Mouse (Mus musculus) forebrain, embryonic 12.5 days (tissue): ENCODE results near the gene Insrr. TPM values are rescaled to one million over a fixed set of nuclear protein-coding genes. Genes with fewer than 3 reads are reported as not detected.
A peak's percentile ranks its signal among the peaks of the same experiment; 100 is the strongest.

ENCODE experiments used
- ATAC-seq: fragments of 200-750 bp; cut with Nextera tagmentation; 2 replicates; pipeline ENCODE4 v1.8.0; 2017; ENCODE audit warnings: moderate TSS enrichment; ENCODE audit not compliant: low FRiP score
- H3K27ac ChIP-seq: fragments of 300-500 bp; sonication (generic); 2 replicates; pipeline ENCODE4 v1.5.1; 2016; ENCODE audit warnings: mild to moderate bottlenecking
- H3K27me3 ChIP-seq: fragments of 300-500 bp; sonication (generic); 2 replicates; pipeline ENCODE4 v1.6.1; 2016; ENCODE audit warnings: mild to moderate bottlenecking
- H3K36me3 ChIP-seq: fragments of 300-500 bp; sonication (generic); replicated peaks from 2 replicates; pipeline ENCODE4 v1.6.1; 2016; ENCODE audit warnings: mild to moderate bottlenecking
- H3K4me1 ChIP-seq: fragments of 300-500 bp; sonication (generic); 2 replicates; pipeline ENCODE4 v1.6.1; 2016
- H3K4me2 ChIP-seq: fragments of 300-500 bp; sonication (generic); 2 replicates; pipeline ENCODE4 v1.6.1; 2016; ENCODE audit warnings: mild to moderate bottlenecking, moderate library complexity
- H3K4me3 ChIP-seq: fragments of 300-500 bp; sonication (generic); replicated peaks from 2 replicates; pipeline ENCODE4 v1.5.1; 2016; ENCODE audit warnings: mild to moderate bottlenecking
- H3K9ac ChIP-seq: fragments of 300-500 bp; sonication (generic); 2 replicates; pipeline ENCODE4 v1.6.1; 2016; ENCODE audit warnings: mild to moderate bottlenecking
- H3K9me3 ChIP-seq: fragments of 300-500 bp; sonication (generic); 2 replicates; pipeline ENCODE4 v1.6.1; 2016
- WGBS: fragments of 180-500 bp; shearing (Covaris S2); methylation state at CpG from one replicate; pipeline ENCODE4 v1.1.7; 2016; 5-methylcytosine and 5-hydroxymethylcytosine counted together
- polyA plus RNA-seq: library from polyadenylated mRNA; unstranded; fragments of >200 nt; fragmentation: Nextera tagmentation; extraction: Ambion mirVana; gene quantifications from 2 replicates; pipeline ENCODE4 v1.2.1, GENCODE M21; 2016

Gene Insrr
- polyA plus RNA-seq, 1 experiment from 2014 or later: 0.65 TPM

GRCm38 (mm10) chr3:87764506-87764905 is 32.2 kb upstream of the Insrr start:
- 40% methylated on average over 10 of the region's 10 CpGs for WGBS
- H3K27ac ChIP-seq: no peak overlapping the region
- no peak overlapping the region for H3K4me3 ChIP-seq
- ATAC-seq: no peak
- no peaks in the 10 kb centered on the region for H3K9me3 ChIP-seq
- H3K36me3 ChIP-seq: no peaks in the 10 kb centered on the region
- H3K9ac ChIP-seq: no peak overlapping the region
- H3K4me2 ChIP-seq: no peak overlapping the region
- peaks cover 65% of the 10 kb centered on the region for H3K27me3 ChIP-seq
- peaks cover 18% of the 10 kb centered on the region for H3K4me1 ChIP-seq

DNA sequence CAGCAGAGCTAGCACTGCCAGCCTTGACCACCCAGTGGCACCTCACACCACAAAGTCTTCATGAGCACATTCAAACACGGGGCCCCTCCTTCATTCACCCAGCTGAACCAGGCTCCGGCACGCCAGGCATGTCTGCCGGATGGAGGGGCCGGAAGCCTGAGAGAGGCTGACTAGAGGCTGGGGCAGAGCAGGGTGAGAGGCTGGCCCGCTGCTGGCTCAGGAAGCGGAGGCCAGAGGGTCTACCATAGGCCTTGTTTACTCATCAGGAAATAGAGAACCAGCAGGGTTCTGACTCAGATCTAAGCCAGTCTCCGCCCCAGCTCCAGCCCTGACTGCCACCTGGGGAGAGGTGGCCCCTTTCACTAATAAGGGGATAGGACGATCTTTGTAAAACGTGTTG is 31.7 kb upstream of the Insrr start:
- Histone ChIP-seq H3K36me3 (no peaks in the 10 kb centered on the region), H3K9ac (no peak overlapping the region), H3K9me3 (no peaks in the 10 kb centered on the region), H3K27me3 (peaks cover 67% of the 10 kb centered on the region), H3K4me2 (no peak overlapping the region), H3K27ac (peak overlapping the region; percentile 51; the same call in 1 of the 2 replicates), H3K4me1 (peaks cover 18% of the 10 kb centered on the region), H3K4me3 (no peak overlapping the region)
- no peak for ATAC-seq
- 16% methylated on average over 10 of the region's 10 CpGs for WGBS

DNA sequence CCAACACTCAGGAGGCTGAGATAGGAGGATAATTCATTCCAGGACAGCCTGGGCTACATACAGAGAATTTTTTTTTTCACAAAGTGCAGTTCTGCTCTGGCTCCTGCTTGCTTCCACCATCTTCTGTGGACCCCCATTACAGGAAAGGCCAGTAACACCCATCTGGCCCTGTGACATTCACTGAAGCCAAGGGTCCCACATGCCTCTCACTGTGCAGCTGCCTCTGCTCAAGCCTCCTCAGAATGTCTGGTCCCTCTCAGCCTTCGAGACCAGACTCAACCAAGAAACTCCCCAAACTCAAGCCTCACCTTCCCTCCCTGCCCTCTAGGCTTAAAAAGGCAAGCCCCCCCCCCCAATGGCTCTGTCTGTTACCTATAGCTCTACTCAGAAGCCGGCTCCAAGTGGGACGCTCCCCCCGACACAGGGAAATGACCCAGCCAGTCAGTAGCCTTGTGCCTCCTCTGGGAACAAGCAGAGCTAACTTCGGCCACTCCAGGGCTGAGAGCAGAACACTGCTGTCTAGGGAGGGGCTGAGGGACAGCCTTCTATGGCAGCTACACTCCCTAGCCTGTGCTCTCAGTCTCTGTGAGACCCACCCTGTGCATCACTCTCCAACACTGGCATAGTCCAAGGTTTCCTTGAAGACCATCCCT is 31.0 kb upstream of the Insrr start:
- 69% methylated on average over 5 of the region's 5 CpGs for WGBS
- Histone ChIP-seq H3K9ac (no peak overlapping the region), H3K4me1 (peaks cover 18% of the 10 kb centered on the region), H3K4me2 (no peak overlapping the region), H3K27ac (no peak overlapping the region), H3K36me3 (no peaks in the 10 kb centered on the region), H3K4me3 (no peak overlapping the region), H3K9me3 (no peaks in the 10 kb centered on the region), H3K27me3 (peaks cover 70% of the 10 kb centered on the region)
- ATAC-seq: no peak

DNA sequence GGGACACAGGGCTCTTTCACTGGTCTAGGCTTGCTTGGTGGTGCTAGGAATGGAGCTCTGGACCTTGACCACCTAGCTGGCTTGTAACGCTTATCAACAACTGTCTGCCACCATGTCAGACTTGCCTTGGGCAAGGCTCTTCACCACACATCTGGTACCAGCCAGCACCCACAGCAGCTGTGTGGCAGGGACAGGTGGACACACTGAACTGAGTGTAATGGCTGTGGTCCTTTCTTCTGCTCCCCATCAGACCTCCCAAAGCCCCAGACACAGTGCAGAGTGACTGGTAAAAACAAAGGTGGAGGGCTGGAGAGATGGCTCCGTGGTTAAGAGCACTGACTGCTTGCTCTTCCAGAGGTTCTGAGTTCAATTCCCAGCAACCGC is 30.5 kb upstream of the Insrr start:
- no peak for ATAC-seq
- Histone ChIP-seq H3K27me3 (peaks cover 74% of the 10 kb centered on the region), H3K36me3 (no peaks in the 10 kb centered on the region), H3K27ac (no peak overlapping the region), H3K9me3 (no peaks in the 10 kb centered on the region), H3K9ac (no peak overlapping the region), H3K4me1 (peaks cover 18% of the 10 kb centered on the region), H3K4me3 (no peak overlapping the region), H3K4me2 (no peak overlapping the region)
- WGBS: 81% methylated on average over 3 of the region's 3 CpGs

DNA sequence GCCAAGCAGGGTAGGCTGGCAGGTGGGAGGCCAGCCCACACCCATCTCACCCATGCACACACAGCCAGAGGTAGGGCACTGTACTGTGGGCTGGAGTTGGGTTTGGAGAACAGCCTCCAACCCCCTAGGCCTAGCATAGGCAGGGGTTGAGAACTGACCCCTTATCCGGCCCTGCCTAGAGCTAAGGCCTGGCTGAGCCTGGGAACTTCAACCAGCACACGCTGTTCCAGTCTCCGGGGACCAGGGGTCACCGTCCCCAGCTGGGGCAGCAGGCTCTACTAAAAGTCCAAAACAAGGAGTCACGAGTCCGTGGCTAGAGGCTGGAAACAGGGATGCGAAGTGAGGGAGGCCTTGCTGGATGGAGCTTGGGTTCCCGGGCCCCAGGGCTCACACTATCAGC is 29.0 kb upstream of the Insrr start:
- no peak overlapping the region for H3K4me2 ChIP-seq

GRCm38 (mm10) chr3:87768431-87768830 is 28.3 kb upstream of the Insrr start:
- no peaks in the 10 kb centered on the region for H3K9me3 ChIP-seq
- H3K9ac ChIP-seq: no peak overlapping the region
- H3K27ac ChIP-seq: 0 out of 2 replicates have a peak overlapping the region, but pooled peaks have one; percentile 3
- 52% methylated on average over 6 of the region's 6 CpGs for WGBS
- peak overlapping the region; percentile 38 for H3K4me3 ChIP-seq
- H3K36me3 ChIP-seq: no peaks in the 10 kb centered on the region
- no peak for ATAC-seq
- peaks cover 74% of the 10 kb centered on the region for H3K27me3 ChIP-seq
- peaks cover 23% of the 10 kb centered on the region for H3K4me1 ChIP-seq
- peak overlapping the region; percentile 50 for H3K4me2 ChIP-seq

More for the DNA sequence above, 29.0 kb upstream of the Insrr start:
- Histone ChIP-seq H3K4me1 (peaks cover 21% of the 10 kb centered on the region), H3K4me3 (no peak overlapping the region; the same call in 1 of the 2 replicates), H3K27me3 (peaks cover 81% of the 10 kb centered on the region), H3K9ac (no peak overlapping the region), H3K9me3 (no peaks in the 10 kb centered on the region), H3K27ac (no peak overlapping the region), H3K36me3 (no peaks in the 10 kb centered on the region)
- WGBS: 77% methylated on average over 8 of the region's 8 CpGs
- no peak for ATAC-seq

- no peaks in the 10 kb centered on the region for H3K9me3 ChIP-seq
- H3K27me3 ChIP-seq: peaks cover 74% of the 10 kb centered on the region
- no peaks in the 10 kb centered on the region for H3K36me3 ChIP-seq
- H3K9ac ChIP-seq: no peak overlapping the region
- 2% methylated on average over 37 of the region's 37 CpGs for WGBS
- peaks cover 20% of the 10 kb centered on the region for H3K4me1 ChIP-seq
- peak overlapping the region; percentile 50 for H3K4me2 ChIP-seq
- H3K27ac ChIP-seq: no peak overlapping the region
- peak; percentile 49 for ATAC-seq
- H3K4me3 ChIP-seq: peak overlapping the region; percentile 38
These were observed 27.9 kb upstream of the Insrr start for GRCm38 (mm10) chr3:87768844-87769243.

- no peak for ATAC-seq
- Histone ChIP-seq H3K4me3 (no peak overlapping the region), H3K4me1 (0 out of 2 replicates have a peak, but pooled peaks cover 15% of the 10 kb centered on the region), H3K27me3 (peaks cover 72% of the 10 kb centered on the region), H3K9ac (no peak overlapping the region), H3K36me3 (no peaks in the 10 kb centered on the region), H3K27ac (no peak overlapping the region), H3K9me3 (no peaks in the 10 kb centered on the region), H3K4me2 (no peak overlapping the region)
- WGBS: 86% methylated on average over 8 of the region's 8 CpGs
These were observed 27.2 kb upstream of the Insrr start for GRCm38 (mm10) chr3:87769506-87769905.

GRCm38 (mm10) chr3:87770280-87770679 is 26.5 kb upstream of the Insrr start:
- 0 out of 2 replicates have a peak, but pooled peaks cover 11% of the 10 kb centered on the region for H3K4me1 ChIP-seq
- no peak overlapping the region for H3K4me3 ChIP-seq
- ATAC-seq: no peak
- no peak overlapping the region for H3K4me2 ChIP-seq
- no peak overlapping the region for H3K27ac ChIP-seq
- H3K27me3 ChIP-seq: peaks cover 66% of the 10 kb centered on the region
- H3K9ac ChIP-seq: no peak overlapping the region
- WGBS: under 1% methylated on average over 4 of the region's 4 CpGs
- no peaks in the 10 kb centered on the region for H3K36me3 ChIP-seq
- no peaks in the 10 kb centered on the region for H3K9me3 ChIP-seq

- H3K36me3 ChIP-seq: no peaks in the 10 kb centered on the region
- peaks cover 58% of the 10 kb centered on the region for H3K27me3 ChIP-seq
- no peak overlapping the region for H3K9ac ChIP-seq
- H3K4me1 ChIP-seq: peaks cover 16% of the 10 kb centered on the region; the same call in 1 of the 2 replicates
- no peaks in the 10 kb centered on the region for H3K9me3 ChIP-seq
- 63% methylated on average over 6 of the region's 6 CpGs for WGBS
- no peak overlapping the region for H3K4me3 ChIP-seq
- H3K4me2 ChIP-seq: no peak overlapping the region
- ATAC-seq: no peak
- H3K27ac ChIP-seq: no peak overlapping the region
These were observed 25.7 kb upstream of the Insrr start for GRCm38 (mm10) chr3:87771088-87771487.

GRCm38 (mm10) chr3:87778283-87778682 is 18.5 kb upstream of the Insrr start:
- Histone ChIP-seq H3K27ac (no peak overlapping the region), H3K4me1 (peaks cover 25% of the 10 kb centered on the region)
- 0 out of 2 replicates have a peak, but pooled peaks have one; percentile 14 for ATAC-seq

GRCm38 (mm10) chr3:87779086-87779485 is 17.7 kb upstream of the Insrr start:
- Histone ChIP-seq H3K9me3 (no peaks in the 10 kb centered on the region), H3K4me3 (no peak overlapping the region), H3K27ac (no peak overlapping the region), H3K9ac (no peak overlapping the region), H3K27me3 (peaks cover 40% of the 10 kb centered on the region), H3K4me2 (no peak overlapping the region), H3K36me3 (no peaks in the 10 kb centered on the region), H3K4me1 (peaks cover 23% of the 10 kb centered on the region)
- WGBS: 36% methylated on average over 2 of the region's 2 CpGs
- ATAC-seq: no peak

More at GRCm38 (mm10) chr3:87778283-87778682, 18.5 kb upstream of the Insrr start:
- no peak overlapping the region for H3K4me2 ChIP-seq
- peaks cover 40% of the 10 kb centered on the region for H3K27me3 ChIP-seq
- WGBS: 57% methylated on average over 23 of the region's 23 CpGs
- H3K9ac ChIP-seq: no peak overlapping the region
- H3K36me3 ChIP-seq: no peaks in the 10 kb centered on the region
- H3K4me3 ChIP-seq: no peak overlapping the region
- H3K9me3 ChIP-seq: no peaks in the 10 kb centered on the region
